Mouse (Mus musculus) myocyte (in vitro differentiated cells): ENCODE measurements around the gene Gsap.

Experiments
- E2F4 ChIP-seq: IDR thresholded peaks from one replicate; pipeline ENCODE4 v1.6.1; 2011; ENCODE audit warnings: mild to moderate bottlenecking, control low read depth, moderate library complexity; ENCODE audit not compliant: insufficient read depth
- MYOG ChIP-seq, 3 experiments: IDR thresholded peaks; one replicate each; pipeline ENCODE4 v1.6.1; 2011; ENCODE audit warnings: control low read depth in 2 of 3, low read depth in 2 of 3, mild to moderate bottlenecking in 2 of 3; ENCODE audit not compliant: insufficient read length in 2 of 3, control insufficient read depth in 1 of 3, insufficient read depth in 1 of 3
- POLR2A ChIP-seq: IDR thresholded peaks from one replicate; pipeline ENCODE4 v1.6.1; 2011; ENCODE audit warnings: low read depth, mild to moderate bottlenecking, control low read depth, moderate library complexity; ENCODE audit not compliant: insufficient read length
- POLR2AphosphoS2 ChIP-seq: IDR thresholded peaks from one replicate; pipeline ENCODE4 v1.6.1; 2011; ENCODE audit warnings: low read depth, control low read depth; ENCODE audit not compliant: insufficient read length
- TCF3 ChIP-seq: IDR thresholded peaks from one replicate; pipeline ENCODE4 v1.6.1; 2011; ENCODE audit warnings: low read depth, control low read depth; ENCODE audit not compliant: insufficient read length
- USF1 ChIP-seq: IDR thresholded peaks from one replicate; pipeline ENCODE4 v1.6.1; 2011; ENCODE audit warnings: low read depth, mild to moderate bottlenecking, control low read depth, moderate library complexity

GRCm38 (mm10) chr5:21204157-21204556 is 18.1 kb downstream of the Gsap start:
- no peak for TF ChIP-seq USF1
- no peak for TF ChIP-seq MYOG (IDR thresholded peaks at IDR 0.05; ENCODE audit: control insufficient read depth in 1 of 3, insufficient read depth in 1 of 3, insufficient read length in 2 of 3, low read depth in 2 of 3)
- TF ChIP-seq TCF3: no peak
- no peak for TF ChIP-seq POLR2A
- TF ChIP-seq E2F4: no peak
- no peak for TF ChIP-seq POLR2AphosphoS2
